Mouse (Mus musculus): Measurements from ENCODE around the gene Sertad3.

- TF ChIP-seq TAL1 (IDR thresholded peaks at IDR 0.05; ENCODE audit: low read length) (no peak), GATA1 (IDR thresholded peaks at IDR 0.05; ENCODE audit: low read length) (no peak)
Measured at GRCm38 (mm10) chr7:27427387-27427786, 46.2 kb upstream of the Sertad3 start.

Data from erythroblast, embryonic 14.5 days (primary cell).